ENCODE assay signal across 9 mouse cellular contexts in the genomic region with DNA sequence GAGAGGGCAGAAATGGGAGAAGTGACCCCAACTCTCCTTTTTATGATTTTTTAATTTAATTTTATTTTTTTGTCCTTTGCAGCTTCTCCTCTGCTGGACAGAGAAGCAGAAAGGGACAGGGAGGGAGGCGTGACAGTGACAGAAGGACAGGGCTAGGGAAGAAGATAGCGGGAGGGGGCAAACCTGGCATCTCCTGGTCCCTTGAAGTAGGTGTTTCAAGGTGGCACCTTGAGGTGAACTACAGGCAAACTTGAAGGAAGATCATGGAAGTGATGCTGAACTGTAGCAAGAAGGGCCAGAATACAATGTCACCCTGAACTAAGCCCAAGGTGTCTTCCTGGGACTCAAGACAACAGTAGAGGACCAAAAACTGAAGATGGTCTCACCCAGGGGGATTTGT. TPM values are rescaled to one million over a fixed set of nuclear protein-coding genes. Genes with fewer than 3 reads are reported as not detected.
DNase-seq lines count a peak whose midpoint lies in the region; ATAC-seq and TF ChIP-seq lines count a peak whose summit lies in the region.
"Had no signal": no experiment of that assay in that cellular context is flagged by ENCODE, and none has a peak within 500 bp of the region (broad histone marks: within the 10 kb centered on the region; RNA-seq: fewer than 3 reads in every experiment).

No protein-coding gene starts in this region.

- DNase-seq in heart, postnatal 0 days (ENCODE audit: low spot score) = no peak
- no peak for DNase-seq in heart, postnatal 25 days (ENCODE audit: low spot score)
- no peak for DNase-seq in frontal cortex, postnatal 25 days (ENCODE audit: low spot score in 2 of 2)
- DNase-seq in adrenal gland, postnatal 10 days = no peak
- DNase-seq in kidney, adult 8-10 months = no peak

- H3K36me3 ChIP-seq in heart, postnatal 0 days (replicated peaks; ENCODE audit: control insufficient read depth, insufficient read depth, low read length) = no peaks in the 10 kb centered on the region
- H3K36me3 ChIP-seq in embryonic facial prominence, embryonic 13.5 days = 0 out of 2 replicates have a peak, but pooled peaks cover under 1% of the 10 kb centered on the region
- H3K36me3 ChIP-seq in hindbrain, embryonic 16.5 days (ENCODE audit: control insufficient read depth, insufficient read depth, low read length) = no peaks in the 10 kb centered on the region
- no peaks in the 10 kb centered on the region for H3K36me3 ChIP-seq in midbrain, embryonic 15.5 days (replicated peaks)

- peak overlapping the region; percentile 36 for H3K4me3 ChIP-seq in heart, postnatal 0 days (ENCODE audit: low read depth, low read length)
- H3K4me3 ChIP-seq in embryonic facial prominence, embryonic 13.5 days = peak overlapping the region; percentile 50
- peak overlapping the region; percentile 50 for H3K4me3 ChIP-seq in hindbrain, embryonic 16.5 days (ENCODE audit: low read length)
- H3K4me3 ChIP-seq in midbrain, embryonic 15.5 days = peak overlapping the region; percentile 62

- H3K27me3 ChIP-seq in heart, postnatal 0 days (ENCODE audit: control insufficient read depth, insufficient read depth, low read length) = peaks cover 23% of the 10 kb centered on the region
- H3K27me3 ChIP-seq in embryonic facial prominence, embryonic 13.5 days = peaks cover 2% of the 10 kb centered on the region; the same call in 1 of the 2 replicates
- no peaks in the 10 kb centered on the region for H3K27me3 ChIP-seq in hindbrain, embryonic 16.5 days (replicated peaks; ENCODE audit: control insufficient read depth, insufficient read depth, low read length)
- no peaks in the 10 kb centered on the region for H3K27me3 ChIP-seq in midbrain, embryonic 15.5 days (replicated peaks)

- H3K9me3 ChIP-seq in heart, postnatal 0 days (replicated peaks; ENCODE audit: control insufficient read depth, low read length) = no peaks in the 10 kb centered on the region
- H3K9me3 ChIP-seq in embryonic facial prominence, embryonic 13.5 days = no peaks in the 10 kb centered on the region
- no peaks in the 10 kb centered on the region for H3K9me3 ChIP-seq in hindbrain, embryonic 16.5 days (ENCODE audit: control insufficient read depth, low read length)
- no peaks in the 10 kb centered on the region for H3K9me3 ChIP-seq in midbrain, embryonic 15.5 days

- H3K27ac ChIP-seq in heart, postnatal 0 days (ENCODE audit: low read depth) = no peak overlapping the region
- no peak overlapping the region for H3K27ac ChIP-seq in embryonic facial prominence, embryonic 13.5 days
- peak overlapping the region; percentile 80 for H3K27ac ChIP-seq in hindbrain, embryonic 16.5 days (ENCODE audit: low read depth, low read length)
- H3K27ac ChIP-seq in midbrain, embryonic 15.5 days = peak overlapping the region; percentile 83

- WGBS in heart, postnatal 0 days = 3% methylated on average over 2 of the region's 2 CpGs
- 3% methylated on average over 2 of the region's 2 CpGs for WGBS in embryonic facial prominence, embryonic 13.5 days
- WGBS in hindbrain, embryonic 16.5 days = 0% methylated on average over 2 of the region's 2 CpGs
- WGBS in midbrain, embryonic 15.5 days = 2% methylated on average over 2 of the region's 2 CpGs

- H3K4me2 ChIP-seq in heart, postnatal 0 days (ENCODE audit: low read depth, low read length) = peak overlapping the region; percentile 57
- H3K4me2 ChIP-seq in embryonic facial prominence, embryonic 13.5 days = peak overlapping the region; percentile 75
- H3K4me2 ChIP-seq in hindbrain, embryonic 16.5 days (ENCODE audit: low read length) = peak overlapping the region; percentile 87
- H3K4me2 ChIP-seq in midbrain, embryonic 15.5 days = peak overlapping the region; percentile 78

- peaks cover 28% of the 10 kb centered on the region for H3K4me1 ChIP-seq in heart, postnatal 0 days (ENCODE audit: control insufficient read depth, insufficient read depth)
- peaks cover 67% of the 10 kb centered on the region for H3K4me1 ChIP-seq in embryonic facial prominence, embryonic 13.5 days
- peaks cover 48% of the 10 kb centered on the region for H3K4me1 ChIP-seq in hindbrain, embryonic 16.5 days (ENCODE audit: control insufficient read depth, insufficient read depth, low read depth, low read length)
- H3K4me1 ChIP-seq in midbrain, embryonic 15.5 days = peaks cover 58% of the 10 kb centered on the region

- intact Hi-C loops in heart, postnatal 25 days (cut with DNase I) = no loop called here

- no peak overlapping the region for H3K9ac ChIP-seq in heart, postnatal 0 days (replicated peaks; ENCODE audit: low read depth, low read length)
- H3K9ac ChIP-seq in embryonic facial prominence, embryonic 13.5 days = peak overlapping the region; percentile 72
- H3K9ac ChIP-seq in hindbrain, embryonic 16.5 days (ENCODE audit: low read depth, low read length) = peak overlapping the region; percentile 66
- peak overlapping the region; percentile 65 for H3K9ac ChIP-seq in midbrain, embryonic 15.5 days

- TF ChIP-seq CTCF in heart, postnatal 0 days (IDR thresholded peaks at IDR 0.05; ENCODE audit: low read depth) = no peak

- no peak for ATAC-seq in heart, postnatal 0 days (ENCODE audit: insufficient read depth, low read depth)
- no peak for ATAC-seq in embryonic facial prominence, embryonic 13.5 days (ENCODE audit: insufficient number of reproducible peaks, insufficient read depth, low FRiP score, low TSS enrichment, low read depth)
- ATAC-seq in hindbrain, embryonic 16.5 days = no peak
- no peak for ATAC-seq in midbrain, embryonic 15.5 days (replicated peaks)

- no peak for TF ChIP-seq EP300 in heart, postnatal 0 days (IDR thresholded peaks at IDR 0.05; ENCODE audit: low read depth)

RNA-seq across cellular contexts. Expression of a gene that starts 1.1 kb away (rescaled TPM):
- not detected in 2 replicates for total RNA-seq in heart, postnatal 0 days (2014; rRNA removed; ENCODE audit: low replicate concordance)
- polyA plus RNA-seq in heart, postnatal 0 days (2015; fragmentation: Nextera tagmentation; extraction: Ambion mirVana) = 1.1 and 1.2 TPM in 2 replicates
- 1 to 10 TPM in 1 of 2 experiments, under 1 TPM in 1; 0.94 to 1.1 TPM for total RNA-seq in heart, postnatal 25 days (2021)
- 9.8 and 12.1 TPM in 2 replicates for polyA plus RNA-seq in embryonic facial prominence, embryonic 13.5 days (2015; fragmentation: Nextera tagmentation; extraction: Ambion mirVana)
- 16.9 and 19.9 TPM in 2 replicates for polyA plus RNA-seq in hindbrain, embryonic 16.5 days (2015; fragmentation: Nextera tagmentation; extraction: Ambion mirVana)
- 27.5 and 28.0 TPM in 2 replicates for polyA plus RNA-seq in midbrain, embryonic 15.5 days (2015; fragmentation: Nextera tagmentation; extraction: Ambion mirVana)
- 1 to 10 TPM; 4.2 to 7.9 TPM for total RNA-seq in adrenal gland, postnatal 10 days (2021)
- total RNA-seq: MEL had no signal

RNA-seq across cellular contexts. Expression of a gene that starts 7.8 kb away (rescaled TPM):
- 5.2 and 5.8 TPM in 2 replicates for total RNA-seq in heart, postnatal 0 days (2014; rRNA removed; ENCODE audit: low replicate concordance)
- 10.1 and 10.5 TPM in 2 replicates for polyA plus RNA-seq in heart, postnatal 0 days (2015; fragmentation: Nextera tagmentation; extraction: Ambion mirVana)
- total RNA-seq in heart, postnatal 25 days (2021) = 1 to 10 TPM; 4.9 TPM
- 32.7 and 39.0 TPM in 2 replicates for polyA plus RNA-seq in embryonic facial prominence, embryonic 13.5 days (2015; fragmentation: Nextera tagmentation; extraction: Ambion mirVana)
- 18.7 and 20.5 TPM in 2 replicates for polyA plus RNA-seq in hindbrain, embryonic 16.5 days (2015; fragmentation: Nextera tagmentation; extraction: Ambion mirVana)
- polyA plus RNA-seq in midbrain, embryonic 15.5 days (2015; fragmentation: Nextera tagmentation; extraction: Ambion mirVana) = 24.4 and 25.2 TPM in 2 replicates
- 10 to 100 TPM; 15.5 to 15.9 TPM for total RNA-seq in adrenal gland, postnatal 10 days (2021)

RNA-seq across cellular contexts. Expression of a gene that starts 8.5 kb away (rescaled TPM):
- 4.3 TPM in 1 of 2 replicates, not detected in the other for total RNA-seq in heart, postnatal 0 days (2014; rRNA removed; ENCODE audit: low replicate concordance)
- polyA plus RNA-seq in heart, postnatal 0 days (2015; fragmentation: Nextera tagmentation; extraction: Ambion mirVana) = 3.0 and 3.1 TPM in 2 replicates
- total RNA-seq in heart, postnatal 25 days (2021) = 1 to 10 TPM; 1.8 to 1.9 TPM
- polyA plus RNA-seq in embryonic facial prominence, embryonic 13.5 days (2015; fragmentation: Nextera tagmentation; extraction: Ambion mirVana) = 8.6 and 9.6 TPM in 2 replicates
- 4.9 and 6.7 TPM in 2 replicates for polyA plus RNA-seq in hindbrain, embryonic 16.5 days (2015; fragmentation: Nextera tagmentation; extraction: Ambion mirVana)
- 3.6 and 4.6 TPM in 2 replicates for polyA plus RNA-seq in midbrain, embryonic 15.5 days (2015; fragmentation: Nextera tagmentation; extraction: Ambion mirVana)
- 1 to 10 TPM; 3.1 to 7.9 TPM for total RNA-seq in adrenal gland, postnatal 10 days (2021)
- total RNA-seq: MEL had no signal

RNA-seq across cellular contexts. Expression of a gene that starts 19.9 kb away (rescaled TPM):
- 46.5 and 46.8 TPM in 2 replicates for total RNA-seq in heart, postnatal 0 days (2014; rRNA removed; ENCODE audit: low replicate concordance)
- polyA plus RNA-seq in heart, postnatal 0 days (2015; fragmentation: Nextera tagmentation; extraction: Ambion mirVana) = 20.5 TPM in 2 replicates
- total RNA-seq in heart, postnatal 25 days (2021) = 10 to 100 TPM; 61.4 to 62.1 TPM
- polyA plus RNA-seq in embryonic facial prominence, embryonic 13.5 days (2015; fragmentation: Nextera tagmentation; extraction: Ambion mirVana) = 25.2 and 29.6 TPM in 2 replicates
- polyA plus RNA-seq in hindbrain, embryonic 16.5 days (2015; fragmentation: Nextera tagmentation; extraction: Ambion mirVana) = 15.2 and 18.2 TPM in 2 replicates
- 19.0 and 19.9 TPM in 2 replicates for polyA plus RNA-seq in midbrain, embryonic 15.5 days (2015; fragmentation: Nextera tagmentation; extraction: Ambion mirVana)
- total RNA-seq in adrenal gland, postnatal 10 days (2021) = 10 to 100 TPM; 48.9 to 49.5 TPM

RNA-seq across cellular contexts. Expression of a gene that starts 40.3 kb away (rescaled TPM):
- total RNA-seq in heart, postnatal 0 days (2014; rRNA removed; ENCODE audit: low replicate concordance) = 26.3 and 31.2 TPM in 2 replicates
- 37.1 and 38.8 TPM in 2 replicates for polyA plus RNA-seq in heart, postnatal 0 days (2015; fragmentation: Nextera tagmentation; extraction: Ambion mirVana)
- 10 to 100 TPM; 68.8 to 75.7 TPM for total RNA-seq in heart, postnatal 25 days (2021)
- polyA plus RNA-seq in embryonic facial prominence, embryonic 13.5 days (2015; fragmentation: Nextera tagmentation; extraction: Ambion mirVana) = 26.0 and 31.3 TPM in 2 replicates
- polyA plus RNA-seq in hindbrain, embryonic 16.5 days (2015; fragmentation: Nextera tagmentation; extraction: Ambion mirVana) = 40.8 and 42.3 TPM in 2 replicates
- polyA plus RNA-seq in midbrain, embryonic 15.5 days (2015; fragmentation: Nextera tagmentation; extraction: Ambion mirVana) = 32.9 and 37.0 TPM in 2 replicates
- 100 to 1,000 TPM in 1 of 2 experiments, 10 to 100 TPM in 1; 79.2 to 110 TPM for total RNA-seq in adrenal gland, postnatal 10 days (2021)
- total RNA-seq: MEL had no signal

Comparison
In these comparisons a context has a peak if more than half of its experiments do, and no peak if none do; other contexts are left out.
1. H3K27ac ChIP-seq: peak in hindbrain, embryonic 16.5 days (single experiment) and midbrain, embryonic 15.5 days (single experiment); none in heart, postnatal 0 days (single experiment) and embryonic facial prominence, embryonic 13.5 days (single experiment).
2. Peak in every context shown above with its lines, with median percentiles within 50 percentile points of each other: H3K4me2 ChIP-seq and H3K4me3 ChIP-seq.